Mouse (Mus musculus): Measurements from ENCODE around the gene Olfr138. TPM values are rescaled to one million over a fixed set of nuclear protein-coding genes. Genes with fewer than 3 reads are reported as not detected.

Gene Olfr138
- polyA plus RNA-seq (2015; fragmentation: Nextera tagmentation; extraction: Ambion mirVana) = not detected in 2 replicates

DNA sequence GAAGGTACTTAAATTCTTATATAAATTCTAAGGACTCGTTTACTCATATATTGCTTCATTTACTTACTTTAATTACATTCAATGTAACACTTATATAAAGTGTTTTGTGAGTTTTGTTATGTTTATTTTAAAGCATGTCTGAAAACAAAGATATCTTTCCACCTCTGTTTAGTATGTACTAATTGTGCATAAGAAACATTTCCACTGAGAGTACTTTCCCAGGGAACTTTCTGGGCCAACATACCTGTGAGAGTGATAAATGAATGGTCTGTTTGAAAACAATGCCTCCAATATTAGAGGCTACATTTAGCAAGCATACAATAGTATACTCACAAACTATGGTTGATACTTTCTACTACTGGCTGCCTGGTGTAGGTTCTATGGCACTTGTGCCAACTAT is at the start of gene Olfr138:
TSS of gene Olfr138 (plus strand) at position 301 of the 400 bp plus-strand sequence.
- Histone ChIP-seq H3K4me1 (replicated peaks; ENCODE audit: control insufficient read depth, insufficient read depth, low read length) (no peaks in the 10 kb centered on the region), H3K9me3 (ENCODE audit: control insufficient read depth, low read length) (no peaks in the 10 kb centered on the region; the same call in 1 of the 2 replicates), H3K9ac (ENCODE audit: low read length) (no peak within 1 kb of the TSS), H3K36me3 (ENCODE audit: control insufficient read depth, insufficient read depth, low read length) (no peaks in the 10 kb centered on the region), H3K4me2 (ENCODE audit: low read depth, low read length) (no peak within 1 kb of the TSS), H3K27me3 (ENCODE audit: control insufficient read depth, insufficient read depth, low read depth, low read length) (no peaks in the 10 kb centered on the region), H3K27ac (ENCODE audit: low read length) (no peak within 1 kb of the TSS), H3K4me3 (ENCODE audit: low read length) (no peak within 1 kb of the TSS)
- ATAC-seq (ENCODE audit: low read depth) = no peak
- 48% methylated on average over 1 of the region's 1 CpGs for WGBS

- no peaks in the 10 kb centered on the region for H3K9me3 ChIP-seq (ENCODE audit: control insufficient read depth, low read length)
- no peak within 1 kb of the TSS for H3K27ac ChIP-seq (ENCODE audit: low read length)
- no peaks in the 10 kb centered on the region for H3K36me3 ChIP-seq (ENCODE audit: control insufficient read depth, insufficient read depth, low read length)
- no peak for ATAC-seq (ENCODE audit: low read depth)
- H3K27me3 ChIP-seq (ENCODE audit: control insufficient read depth, insufficient read depth, low read depth, low read length) = no peaks in the 10 kb centered on the region
- no peak within 1 kb of the TSS for H3K4me2 ChIP-seq (ENCODE audit: low read depth, low read length)
- no peak within 1 kb of the TSS for H3K9ac ChIP-seq (ENCODE audit: low read length)
- no peaks in the 10 kb centered on the region for H3K4me1 ChIP-seq (replicated peaks; ENCODE audit: control insufficient read depth, insufficient read depth, low read length)
- H3K4me3 ChIP-seq (ENCODE audit: low read length) = no peak within 1 kb of the TSS
Observed at GRCm38 (mm10) chr17:38307470-38307869, 46.6 kb downstream of the Olfr138 start, which contains the start of gene Olfr137. TSS of gene Olfr137 (minus strand) at chr17:38307570.

Other genes with a start within 250 kb of the Olfr138 start
- not detected in 2 replicates for gene Olfr129, start 201.0 kb upstream of the Olfr138 start, polyA plus RNA-seq (2015; fragmentation: Nextera tagmentation; extraction: Ambion mirVana)
- not detected in 2 replicates for gene Olfr130, start 197.1 kb upstream of the Olfr138 start, polyA plus RNA-seq (2015; fragmentation: Nextera tagmentation; extraction: Ambion mirVana)
- not detected in 2 replicates for gene Olfr131, start 172.3 kb upstream of the Olfr138 start, polyA plus RNA-seq (2015; fragmentation: Nextera tagmentation; extraction: Ambion mirVana)
- not detected in 2 replicates for gene Olfr132, start 126.5 kb upstream of the Olfr138 start, polyA plus RNA-seq (2015; fragmentation: Nextera tagmentation; extraction: Ambion mirVana)
- not detected in 2 replicates for gene Olfr133, start 115.8 kb upstream of the Olfr138 start, polyA plus RNA-seq (2015; fragmentation: Nextera tagmentation; extraction: Ambion mirVana)
- gene Olfr134, start 89.6 kb upstream of the Olfr138 start, polyA plus RNA-seq (2015; fragmentation: Nextera tagmentation; extraction: Ambion mirVana) = not detected in 2 replicates
- not detected in 2 replicates for gene Olfr135, start 56.7 kb upstream of the Olfr138 start, polyA plus RNA-seq (2015; fragmentation: Nextera tagmentation; extraction: Ambion mirVana)
- gene Olfr137, start 46.5 kb downstream of the Olfr138 start, polyA plus RNA-seq (2015; fragmentation: Nextera tagmentation; extraction: Ambion mirVana) = not detected in 2 replicates
- gene Olfr136, start 68.8 kb downstream of the Olfr138 start, polyA plus RNA-seq (2015; fragmentation: Nextera tagmentation; extraction: Ambion mirVana) = not detected in 2 replicates
- not detected in 2 replicates for gene Esp36, start 159.2 kb downstream of the Olfr138 start, polyA plus RNA-seq (2015; fragmentation: Nextera tagmentation; extraction: Ambion mirVana)

Measured in lung, embryonic 16.5 days (tissue).